28 mouse cellular contexts compared by ENCODE assay signal in the genomic region with DNA sequence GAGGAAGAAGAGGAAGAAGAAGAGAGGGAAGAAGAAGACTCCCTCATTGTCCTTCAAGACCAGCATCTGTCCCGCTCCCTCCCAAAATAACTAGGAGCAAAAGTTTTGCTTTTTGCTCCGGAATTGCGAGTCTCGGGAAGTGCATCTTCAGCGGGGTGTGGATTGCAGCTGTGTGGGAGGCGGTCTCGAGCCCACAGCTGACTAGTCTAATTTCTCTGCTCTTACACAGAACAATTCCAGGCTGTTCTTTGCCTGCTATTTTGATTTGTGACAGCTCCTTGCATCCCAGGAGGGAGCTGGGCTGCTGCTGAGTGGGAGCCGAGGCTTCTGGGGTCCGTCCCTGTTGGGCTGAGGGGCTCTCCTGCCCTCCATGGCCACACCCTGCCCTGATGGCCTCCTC. TPM values are rescaled to one million over a fixed set of nuclear protein-coding genes. Genes with fewer than 3 reads are reported as not detected.
DNase-seq lines count a peak whose midpoint lies in the region; ATAC-seq and TF ChIP-seq lines count a peak whose summit lies in the region.
"Had no signal": no experiment of that assay in that cellular context is flagged by ENCODE, and none has a peak within 500 bp of the region (broad histone marks: within the 10 kb centered on the region; RNA-seq: fewer than 3 reads in every experiment).

No protein-coding gene starts in this region.

- no peak for ATAC-seq in kidney, embryonic 16.5 days (ENCODE audit: low FRiP score, low TSS enrichment)
- ATAC-seq: midbrain, embryonic 16.5 days had no signal

- no peaks in the 10 kb centered on the region for H3K4me1 ChIP-seq in kidney, embryonic 16.5 days (ENCODE audit: insufficient read depth, low read length)
- H3K4me1 ChIP-seq: forebrain, embryonic 10.5 days; hindbrain, embryonic 12.5 days had no signal

- H3K27ac ChIP-seq in kidney, embryonic 16.5 days (ENCODE audit: low read length), result no peak overlapping the region
- H3K27ac ChIP-seq in left cerebral cortex, adult 2 months, result peak overlapping the region; percentile 47
- H3K27ac ChIP-seq: forebrain, embryonic 10.5 days; hindbrain, embryonic 12.5 days; neural tube, embryonic 13.5 days; stomach, postnatal 0 days had no signal

- no peak for TF ChIP-seq CTCF in left cerebral cortex, adult 2 months (IDR thresholded peaks at IDR 0.05)

- 23% methylated on average over 9 of the region's 9 CpGs for WGBS in kidney, embryonic 16.5 days

- H3K9ac ChIP-seq in kidney, embryonic 16.5 days (replicated peaks; ENCODE audit: low read length), result 0 out of 2 replicates have a peak overlapping the region, but pooled peaks have one; percentile 12
- H3K9ac ChIP-seq: heart, embryonic 12.5 days; hindbrain, embryonic 12.5 days; neural tube, embryonic 13.5 days had no signal

- intact Hi-C loops in left cerebral cortex, adult 2 months (cut with DNase I), result no loop called here

- no peak overlapping the region for H3K4me2 ChIP-seq in kidney, embryonic 16.5 days (replicated peaks; ENCODE audit: low read depth, low read length)
- H3K4me2 ChIP-seq: heart, embryonic 12.5 days; hindbrain, embryonic 12.5 days; neural tube, embryonic 13.5 days had no signal

- H3K36me3 ChIP-seq in kidney, embryonic 16.5 days (ENCODE audit: insufficient read depth, low read length), result no peaks in the 10 kb centered on the region
- H3K36me3 ChIP-seq: forebrain, embryonic 10.5 days; heart, embryonic 12.5 days; hindbrain, embryonic 12.5 days; neural tube, embryonic 13.5 days had no signal

- no peak overlapping the region for H3K4me3 ChIP-seq in kidney, embryonic 16.5 days (ENCODE audit: low read length)
- no peak overlapping the region for H3K4me3 ChIP-seq in left cerebral cortex, adult 2 months
- H3K4me3 ChIP-seq: forebrain, embryonic 10.5 days; heart, embryonic 12.5 days; hindbrain, embryonic 12.5 days; myocyte; neural tube, embryonic 13.5 days had no signal

- DNase-seq in kidney, postnatal 25 days, result no peak
- peak; percentile 68 for DNase-seq in right cerebral cortex, adult 18-20 months
- DNase-seq in right cerebral cortex, postnatal 25 days, result no peak
- peak in 1 of 2 experiments; percentile 24 for DNase-seq in left cerebral cortex, adult 2 months (ENCODE audit: extremely low spot score in 1 of 2, low spot score in 2 of 2)
- peak; percentile 63 for DNase-seq in telencephalon, adult 2 months (ENCODE audit: low read depth, low spot score)
- DNase-seq in adrenal gland, postnatal 14 days, result no peak
- DNase-seq: adrenal gland, adult 8-10 months; cerebellum, adult 2 months; cerebellum, postnatal 25 days; embryo, embryonic 11 days; gastrocnemius, postnatal 10 days; heart, adult 11 months; kidney, adult 2 months; layer of hippocampus, adult 9-11 months; lung, postnatal 4 days had no signal

- H3K27me3 ChIP-seq in kidney, embryonic 16.5 days (ENCODE audit: insufficient read depth, low read length), result no peaks in the 10 kb centered on the region

- H3K9me3 ChIP-seq in kidney, embryonic 16.5 days (ENCODE audit: low read length), result no peaks in the 10 kb centered on the region
- H3K9me3 ChIP-seq: forebrain, embryonic 10.5 days; heart, embryonic 12.5 days; hindbrain, embryonic 12.5 days; neural tube, embryonic 13.5 days had no signal

RNA-seq across cellular contexts. Expression of a gene that starts 24.7 kb away (rescaled TPM):
- 0.06 and 0.19 TPM in 2 replicates for polyA plus RNA-seq in kidney, embryonic 16.5 days (2015; fragmentation: Nextera tagmentation; extraction: Ambion mirVana)
- 10 to 100 TPM; 17.9 to 21.1 TPM for total RNA-seq in left cerebral cortex, adult 2 months (2021)
- 1.3 and 1.4 TPM in 2 replicates for total RNA-seq in adrenal gland, postnatal 14 days (2021)
- total RNA-seq: gastrocnemius, postnatal 10 days; liver, adult 2 months; megakaryocyte-erythroid progenitor cell, adult 5-6 weeks; MEL had no signal
- polyA plus RNA-seq: forebrain, embryonic 10.5 days; liver, adult 2 months; myocyte had no signal

RNA-seq across cellular contexts. Expression of a gene that starts 44.4 kb away (rescaled TPM):
- 68.6 and 72.5 TPM in 2 replicates for polyA plus RNA-seq in kidney, embryonic 16.5 days (2015; fragmentation: Nextera tagmentation; extraction: Ambion mirVana)
- 10 to 100 TPM; 40.7 to 41.7 TPM for total RNA-seq in left cerebral cortex, adult 2 months (2021)
- 112 and 148 TPM in 2 replicates for total RNA-seq in adrenal gland, postnatal 14 days (2021)

RNA-seq across cellular contexts. Expression of a gene that starts 45.1 kb away (rescaled TPM):
- polyA plus RNA-seq in kidney, embryonic 16.5 days (2015; fragmentation: Nextera tagmentation; extraction: Ambion mirVana), result 0.08 and 0.12 TPM in 2 replicates
- not detected for total RNA-seq in left cerebral cortex, adult 2 months (2021)
- 0.19 TPM in 1 of 2 replicates, not detected in the other for total RNA-seq in adrenal gland, postnatal 14 days (2021)
- total RNA-seq: left cerebral cortex, postnatal 25 days had no signal
- polyA plus RNA-seq: C2C12; forebrain, embryonic 10.5 days; midbrain, embryonic 16.5 days; stomach, postnatal 0 days had no signal

Comparison
In these comparisons a context has a peak if more than half of its experiments do, and no peak if none do; other contexts are left out.
1. DNase-seq: peak in right cerebral cortex, adult 18-20 months (single experiment) and telencephalon, adult 2 months (single experiment); none in kidney, postnatal 25 days (0 of 2), right cerebral cortex, postnatal 25 days (single experiment) and adrenal gland, postnatal 14 days (single experiment).